Mouse (Mus musculus) hematopoietic stem cell, adult 5-6 weeks (primary cell): ENCODE measurements around the gene Wdr3. TPM values are rescaled to one million over a fixed set of nuclear protein-coding genes. Genes with fewer than 3 reads are reported as not detected.

ENCODE experiments used
- total RNA-seq: library from RNA; stranded (forward); fragments of 172-1452, 232-1000 nt; gene quantifications from 2 replicates; pipeline ENCODE4 v1.2.3, GENCODE M21; 2017

Wdr3 gene
- total RNA-seq, 1 experiment from 2014 or later: 73.6 TPM

Other genes with a start within 250 kb of the Wdr3 start
- 20.6 and 29.4 TPM in 2 replicates for gene Gdap2, start within 50 bp of the Wdr3 start, total RNA-seq